Mouse (Mus musculus) adrenal gland, adult 18-20 months (tissue): ENCODE measurements around the gene Cep55. TPM values are rescaled to one million over a fixed set of nuclear protein-coding genes. Genes with fewer than 3 reads are reported as not detected.

Experiments used
- DNase-seq, 2 experiments: peaks; one replicate each; pipeline ENCODE4 v3.0.0; 2021 to 2022; ENCODE audit warnings: low spot score in 2 of 2
- total RNA-seq, 2 experiments: library from RNA; stranded (reverse); gene quantifications; 1 replicate in 1 of 2; 2 replicates in 1 of 2; pipeline ENCODE4 v1.2.3; 2021

Cep55 gene
- total RNA-seq, 2 experiments from 2014 or later = 0.35 to 0.73 TPM

- peak; percentile 31 to 54 for DNase-seq
Measured at GRCm38 (mm10) chr19:38043281-38043981, 11.4 kb upstream of the Cep55 start, which contains the start of gene Myof. TSS of gene Myof (minus strand) at chr19:38043577.

- DNase-seq = no peak
Measured at GRCm38 (mm10) chr19:38045198-38045597, 9.6 kb upstream of the Cep55 start.

GRCm38 (mm10) chr19:38049686-38050085 lies 5.1 kb upstream of the Cep55 start:
- DNase-seq = no peak

GRCm38 (mm10) chr19:38053227-38054041 lies 1.4 kb upstream of the Cep55 start:
- no peak for DNase-seq

- peak; percentile 75 for DNase-seq
Measured at GRCm38 (mm10) chr19:38054149-38054719, 577 bp upstream of the Cep55 start.

- DNase-seq = no peak
Measured at GRCm38 (mm10) chr19:38055798-38056197, 987 bp downstream of the Cep55 start.

GRCm38 (mm10) chr19:38056276-38056675 lies 1.5 kb downstream of the Cep55 start:
- no peak for DNase-seq

GRCm38 (mm10) chr19:38056931-38057330 lies 2.1 kb downstream of the Cep55 start:
- no peak for DNase-seq

GRCm38 (mm10) chr19:38063201-38063600 lies 8.4 kb downstream of the Cep55 start:
- no peak for DNase-seq

GRCm38 (mm10) chr19:38064051-38064450 lies 9.2 kb downstream of the Cep55 start:
- DNase-seq = no peak

- DNase-seq = no peak
Measured at GRCm38 (mm10) chr19:38073226-38073625, 18.4 kb downstream of the Cep55 start.

- no peak for DNase-seq
Measured at GRCm38 (mm10) chr19:38075051-38075450, 20.2 kb downstream of the Cep55 start.

GRCm38 (mm10) chr19:38076251-38076650 lies 21.4 kb downstream of the Cep55 start:
- DNase-seq = peak in 1 of 2 experiments; percentile 32

- no peak for DNase-seq
Measured at GRCm38 (mm10) chr19:38077851-38078540, 23.2 kb downstream of the Cep55 start.

- DNase-seq = no peak
Measured at GRCm38 (mm10) chr19:38081361-38081760, 26.6 kb downstream of the Cep55 start.

GRCm38 (mm10) chr19:38082931-38083525 lies 28.2 kb downstream of the Cep55 start:
- DNase-seq = no peak

GRCm38 (mm10) chr19:38085841-38086240 lies 31.0 kb downstream of the Cep55 start:
- DNase-seq = no peak

GRCm38 (mm10) chr19:38086948-38087551 lies 32.2 kb downstream of the Cep55 start:
- DNase-seq = peak; percentile 8 to 26

- DNase-seq = no peak
Measured at GRCm38 (mm10) chr19:38089358-38089757, 34.5 kb downstream of the Cep55 start.

- no peak for DNase-seq
Measured at GRCm38 (mm10) chr19:38091512-38091985, 36.7 kb downstream of the Cep55 start.
